Mouse (Mus musculus) heart, postnatal 0 days (tissue): ENCODE data around the gene Tex44. TPM values are rescaled to one million over a fixed set of nuclear protein-coding genes. Genes with fewer than 3 reads are reported as not detected.
A peak's percentile ranks its signal among the peaks of the same experiment; 100 is the strongest.

Experiments
- ATAC-seq: fragments of 200-750 bp; cut with Nextera tagmentation; 2 replicates; pipeline ENCODE4 v1.8.0; 2017; ENCODE audit warnings: low read depth, moderate number of reproducible peaks, moderate library complexity; ENCODE audit not compliant: insufficient read depth
- DNase-seq: peaks from one replicate; pipeline ENCODE4 v3.0.0-alpha.2; 2016; ENCODE audit warnings: low spot score
- H3K27ac ChIP-seq: fragments of 300-500 bp; sonication (generic); 2 replicates; pipeline ENCODE4 v1.5.1; 2014; ENCODE audit warnings: low read depth, mild to moderate bottlenecking
- H3K27me3 ChIP-seq: fragments of 300-500 bp; sonication (generic); 2 replicates; pipeline ENCODE4 v1.6.1; 2014; ENCODE audit warnings: low read length, mixed read lengths; ENCODE audit not compliant: control insufficient read depth, insufficient read depth
- H3K36me3 ChIP-seq: fragments of 300-500 bp; sonication (generic); replicated peaks from 2 replicates; pipeline ENCODE4 v1.6.1; 2014; ENCODE audit warnings: low read length, mixed read lengths; ENCODE audit not compliant: control insufficient read depth, insufficient read depth
- H3K4me1 ChIP-seq: fragments of 300-500 bp; sonication (generic); 2 replicates; pipeline ENCODE4 v1.6.1; 2014; ENCODE audit warnings: antibody characterized with exemption; ENCODE audit not compliant: control insufficient read depth, insufficient read depth
- H3K4me2 ChIP-seq: fragments of 300-500 bp; sonication (generic); 2 replicates; pipeline ENCODE4 v1.6.1; 2014; ENCODE audit warnings: low read depth, mild to moderate bottlenecking, low read length, moderate library complexity
- H3K4me3 ChIP-seq: fragments of 300-500 bp; sonication (generic); 2 replicates; pipeline ENCODE4 v1.5.1; 2014; ENCODE audit warnings: low read depth, low read length
- H3K9ac ChIP-seq: fragments of 300-500 bp; sonication (generic); replicated peaks from 2 replicates; pipeline ENCODE4 v1.6.1; 2014; ENCODE audit warnings: low read depth, low read length, mixed read lengths
- H3K9me3 ChIP-seq: fragments of 300-500 bp; sonication (generic); replicated peaks from 2 replicates; pipeline ENCODE4 v1.6.1; 2016; ENCODE audit warnings: low read length; ENCODE audit not compliant: control insufficient read depth
- CTCF ChIP-seq: IDR thresholded peaks from 2 replicates; pipeline ENCODE4 v1.5.1; 2016; ENCODE audit warnings: antibody characterized with exemption, control low read depth, low read depth
- EP300 ChIP-seq: IDR thresholded peaks from 2 replicates; pipeline ENCODE4 v1.6.1; 2016; ENCODE audit warnings: antibody characterized with exemption, low read depth
- WGBS: fragments of 180-500 bp; shearing (Covaris S2); extraction: QIAGEN DNeasy Blood & Tissue Kit; methylation state at CpG from one replicate; pipeline ENCODE4 v1.1.7; 2014; 5-methylcytosine and 5-hydroxymethylcytosine counted together
- polyA plus RNA-seq: library from polyadenylated mRNA; unstranded; fragments of >200 nt; fragmentation: Nextera tagmentation; extraction: Ambion mirVana; gene quantifications from 2 replicates; pipeline ENCODE4 v1.2.1, GENCODE M21; 2015
- total RNA-seq: library from RNA; depleted of rRNA; stranded (reverse); fragments of >200 nt; gene quantifications from 2 replicates; pipeline ENCODE4 v1.2.3, GENCODE M21; 2014; ENCODE audit warnings: low replicate concordance

Tex44 gene
- total and polyA plus RNA-seq, 2 experiments from 2014 or later = not detected

- no peak overlapping the region for H3K9ac ChIP-seq
- no peaks in the 10 kb centered on the region for H3K27me3 ChIP-seq
- ATAC-seq (no peak), DNase-seq (no peak)
- 89% methylated on average over 2 of the region's 3 CpGs for WGBS
- H3K4me3 ChIP-seq = no peak overlapping the region
- no peaks in the 10 kb centered on the region for H3K36me3 ChIP-seq
- no peaks in the 10 kb centered on the region; the same call in 1 of the 2 replicates for H3K4me1 ChIP-seq
- TF ChIP-seq CTCF (no peak), EP300 (no peak)
- H3K9me3 ChIP-seq = no peaks in the 10 kb centered on the region
- no peak overlapping the region for H3K4me2 ChIP-seq
- H3K27ac ChIP-seq = no peak overlapping the region
These were observed 26.8 kb upstream of the Tex44 start for GRCm38 (mm10) chr1:86399322-86399721.

- H3K27ac ChIP-seq = no peak overlapping the region
- ATAC-seq = no peak
- WGBS = 48% methylated on average over 8 of the region's 8 CpGs
These were observed 25.9 kb upstream of the Tex44 start for GRCm38 (mm10) chr1:86400096-86400754.

GRCm38 (mm10) chr1:86404834-86405233 lies 21.3 kb upstream of the Tex44 start:
- ATAC-seq (no peak), DNase-seq (no peak)
- TF ChIP-seq CTCF (peak; percentile 43), EP300 (no peak)
- H3K36me3 ChIP-seq = no peaks in the 10 kb centered on the region
- WGBS = 53% methylated on average over 5 of the region's 5 CpGs
- no peak overlapping the region for H3K4me2 ChIP-seq
- no peak overlapping the region for H3K4me3 ChIP-seq
- H3K9me3 ChIP-seq = no peaks in the 10 kb centered on the region
- no peak overlapping the region for H3K9ac ChIP-seq
- no peaks in the 10 kb centered on the region for H3K27me3 ChIP-seq
- no peak overlapping the region for H3K27ac ChIP-seq
- peaks cover 11% of the 10 kb centered on the region for H3K4me1 ChIP-seq

More at GRCm38 (mm10) chr1:86400096-86400754, 25.9 kb upstream of the Tex44 start:
- Histone ChIP-seq H3K4me1 (no peaks in the 10 kb centered on the region; the same call in 1 of the 2 replicates), H3K9ac (no peak overlapping the region), H3K4me3 (no peak overlapping the region), H3K9me3 (no peaks in the 10 kb centered on the region), H3K4me2 (no peak overlapping the region), H3K36me3 (no peaks in the 10 kb centered on the region), H3K27me3 (no peaks in the 10 kb centered on the region)
- no peak for DNase-seq
- TF ChIP-seq EP300 (no peak), CTCF (no peak)

- no peak for ATAC-seq
- TF ChIP-seq CTCF (no peak), EP300 (no peak)
- H3K9ac ChIP-seq = no peak overlapping the region
These were observed 19.8 kb upstream of the Tex44 start for GRCm38 (mm10) chr1:86406313-86406712.

GRCm38 (mm10) chr1:86406914-86407313 lies 19.2 kb upstream of the Tex44 start:
- no peaks in the 10 kb centered on the region for H3K36me3 ChIP-seq
- no peak overlapping the region for H3K4me3 ChIP-seq
- H3K9ac ChIP-seq = no peak overlapping the region
- peaks cover 11% of the 10 kb centered on the region for H3K4me1 ChIP-seq
- DNase-seq = no peak
- TF ChIP-seq EP300 (no peak), CTCF (no peak)
- 38% methylated on average over 8 of the region's 8 CpGs for WGBS
- no peak overlapping the region for H3K27ac ChIP-seq
- ATAC-seq = peak; percentile 57
- H3K9me3 ChIP-seq = no peaks in the 10 kb centered on the region
- no peak overlapping the region for H3K4me2 ChIP-seq
- no peaks in the 10 kb centered on the region for H3K27me3 ChIP-seq

More at GRCm38 (mm10) chr1:86406313-86406712, 19.8 kb upstream of the Tex44 start:
- Histone ChIP-seq H3K9me3 (no peaks in the 10 kb centered on the region), H3K4me3 (no peak overlapping the region), H3K36me3 (no peaks in the 10 kb centered on the region), H3K4me1 (peaks cover 11% of the 10 kb centered on the region), H3K27ac (no peak overlapping the region), H3K4me2 (no peak overlapping the region), H3K27me3 (no peaks in the 10 kb centered on the region)
- WGBS = 60% methylated on average over 4 of the region's 4 CpGs
- DNase-seq = no peak

GRCm38 (mm10) chr1:86408515-86408914 lies 17.6 kb upstream of the Tex44 start:
- no peak overlapping the region for H3K9ac ChIP-seq
- TF ChIP-seq CTCF = no peak
- TF ChIP-seq EP300 = no peak
- ATAC-seq (no peak), DNase-seq (no peak)
- H3K9me3 ChIP-seq = no peaks in the 10 kb centered on the region
- H3K4me1 ChIP-seq = peaks cover 11% of the 10 kb centered on the region
- H3K27me3 ChIP-seq = no peaks in the 10 kb centered on the region
- no peak overlapping the region for H3K4me3 ChIP-seq
- H3K4me2 ChIP-seq = no peak overlapping the region
- 83% methylated on average over 10 of the region's 10 CpGs for WGBS
- H3K36me3 ChIP-seq = no peaks in the 10 kb centered on the region
- H3K27ac ChIP-seq = no peak overlapping the region
